Mouse (Mus musculus): ENCODE measurements at regions not wholly inside any gene's neighbourhood (a gene's known extent, or its start where the extent isn't known, plus 50 kb on each side); places are given as distances from the start of the nearest gene placed in this dataset.

DNA sequence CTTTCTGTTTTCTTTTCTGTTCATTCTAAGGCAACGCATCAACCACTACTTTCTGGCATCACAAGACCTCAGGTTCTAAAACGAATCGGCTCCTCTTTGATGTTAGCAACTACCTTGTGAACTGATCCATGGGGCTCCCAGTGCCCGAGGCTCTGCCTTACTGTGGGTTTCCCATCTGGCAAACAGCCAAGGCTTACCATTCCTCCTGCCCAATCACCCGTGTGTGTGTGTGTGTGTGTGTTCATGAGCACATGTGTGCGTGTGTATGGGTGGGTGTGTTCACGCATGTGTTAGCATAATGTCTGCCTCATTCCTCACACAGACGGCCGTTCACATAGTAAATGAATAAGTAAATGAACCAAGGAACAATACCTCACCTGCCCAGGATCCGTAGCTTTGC is 138.3 kb upstream of the Lpp start:
- no peak for DNase-seq (ENCODE audit: low spot score)

DNA sequence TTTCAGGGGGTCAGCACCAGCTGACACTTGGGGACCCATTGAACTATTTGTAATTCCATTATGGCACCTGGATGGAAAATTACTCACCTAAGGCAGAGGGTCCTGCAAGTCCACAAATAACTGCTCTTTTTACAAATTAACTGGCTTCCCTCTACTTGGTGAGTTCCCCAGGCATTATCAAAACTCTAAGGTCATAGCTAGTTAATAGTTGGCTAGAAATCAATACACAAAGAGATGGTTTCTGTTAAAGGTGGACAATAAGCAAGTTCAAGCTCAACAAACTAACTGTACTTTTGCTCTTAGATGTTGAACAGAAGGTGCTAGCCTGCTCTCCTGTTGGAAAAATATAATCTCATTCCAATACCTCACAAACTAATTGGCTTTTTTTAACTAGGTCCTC is 138.7 kb upstream of the Lpp start:
- DNase-seq (ENCODE audit: low spot score) = no peak

DNA sequence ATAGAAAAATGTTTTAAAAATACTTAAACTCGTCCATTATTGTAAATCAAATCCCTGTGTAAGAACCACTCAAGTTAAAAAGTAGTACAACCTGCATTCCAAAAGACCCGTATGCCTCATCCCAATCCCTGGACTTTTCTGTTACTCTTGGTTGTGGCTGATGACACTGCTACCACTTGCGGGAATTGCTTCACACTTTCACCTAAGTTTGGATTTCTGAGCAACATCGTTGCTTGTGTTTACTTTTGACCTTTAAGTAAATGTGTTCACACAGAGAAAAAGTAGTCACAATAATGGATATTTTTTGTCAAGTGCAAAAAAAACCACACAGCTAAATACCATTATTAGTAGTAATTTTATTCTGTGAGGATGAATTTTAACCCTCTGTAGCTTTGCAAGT is 139.2 kb upstream of the Lpp start:
- no peak for DNase-seq (ENCODE audit: low spot score)

DNA sequence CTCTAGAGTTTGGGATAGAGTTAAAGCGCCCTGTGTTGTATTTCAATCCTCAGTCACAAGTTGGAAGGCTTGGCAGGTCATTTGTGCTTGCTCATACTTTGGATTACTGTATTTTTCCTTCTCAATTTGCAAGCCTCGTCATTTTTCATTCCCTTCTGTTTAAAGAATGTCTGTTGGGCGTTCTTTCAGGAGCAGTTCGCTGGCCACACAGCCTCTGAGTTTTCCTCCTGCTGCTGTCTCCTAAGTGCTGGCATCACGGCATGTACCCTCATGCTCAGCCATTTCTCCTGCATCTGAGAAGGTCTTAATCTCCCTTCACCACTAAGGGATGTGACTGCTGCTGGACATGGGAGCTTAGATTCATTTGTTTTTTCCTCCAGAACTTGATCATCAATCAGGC is 146.0 kb upstream of the Lpp start:
- peak; percentile 45 for DNase-seq (ENCODE audit: low spot score)

DNA sequence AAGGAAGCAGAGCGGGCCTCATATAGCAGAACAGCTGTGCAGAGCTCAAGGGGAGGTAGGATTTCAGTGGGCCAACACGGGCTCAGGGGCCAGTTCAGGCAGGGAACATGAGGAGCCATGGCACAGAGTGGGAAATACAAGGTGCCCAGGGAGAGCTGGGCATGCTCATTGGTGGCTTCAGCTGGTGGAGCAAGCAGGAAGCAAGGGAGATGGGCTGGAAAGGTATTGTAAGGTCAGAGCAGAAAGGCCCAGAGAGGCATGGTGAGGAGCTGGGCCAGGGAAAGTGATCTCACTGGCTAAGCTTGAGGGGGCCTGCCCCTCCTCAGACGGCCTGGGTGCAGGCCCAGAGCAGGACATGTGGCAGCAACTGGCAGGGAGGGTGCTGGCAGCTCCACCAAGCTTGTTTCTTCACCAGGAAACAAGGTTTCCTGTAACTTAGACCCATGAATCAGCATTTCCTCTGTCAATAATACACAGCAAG is 155.2 kb upstream of the Lpp start:
- peak; percentile 90 for DNase-seq (ENCODE audit: low spot score)

DNA sequence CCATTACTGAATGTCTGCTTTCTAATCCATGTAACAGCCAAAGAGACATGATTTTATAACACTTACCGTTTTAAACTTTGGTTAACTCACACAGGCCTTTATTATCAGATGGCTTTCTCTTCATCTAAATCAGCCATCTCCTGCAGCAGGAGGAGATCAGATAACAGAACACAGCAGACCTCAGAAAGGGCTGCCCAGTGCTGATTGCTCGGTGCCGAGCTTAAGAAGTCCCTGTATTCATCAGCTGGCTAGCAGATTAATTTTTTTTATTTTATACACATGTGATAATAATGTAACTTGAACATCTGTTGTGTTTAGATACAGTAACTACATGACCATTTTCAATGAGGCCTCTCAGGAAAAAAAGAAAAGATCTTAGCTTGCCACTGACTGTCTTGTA is 155.9 kb upstream of the Lpp start:
- no peak for DNase-seq (ENCODE audit: low spot score)

DNA sequence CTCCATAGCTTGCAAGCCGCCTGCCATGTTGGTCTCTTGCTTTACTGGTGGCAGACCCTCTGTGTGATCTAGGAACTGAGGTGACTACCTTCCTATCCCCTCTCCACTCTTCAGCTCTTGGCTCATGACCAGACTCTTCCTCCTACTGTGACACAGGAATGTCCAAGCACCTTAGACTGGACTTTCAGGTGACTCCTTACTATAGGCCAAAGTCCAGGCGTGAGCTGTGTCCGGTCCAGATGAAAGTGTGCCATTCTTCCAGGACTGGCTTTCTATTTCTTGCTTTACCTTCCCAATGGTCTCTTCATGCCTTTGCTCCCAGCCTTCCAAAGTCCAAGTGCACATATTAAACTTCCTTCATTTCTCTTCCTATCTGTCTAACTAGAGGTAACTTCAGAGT is 156.3 kb upstream of the Lpp start:
- DNase-seq (ENCODE audit: low spot score) = no peak

DNA sequence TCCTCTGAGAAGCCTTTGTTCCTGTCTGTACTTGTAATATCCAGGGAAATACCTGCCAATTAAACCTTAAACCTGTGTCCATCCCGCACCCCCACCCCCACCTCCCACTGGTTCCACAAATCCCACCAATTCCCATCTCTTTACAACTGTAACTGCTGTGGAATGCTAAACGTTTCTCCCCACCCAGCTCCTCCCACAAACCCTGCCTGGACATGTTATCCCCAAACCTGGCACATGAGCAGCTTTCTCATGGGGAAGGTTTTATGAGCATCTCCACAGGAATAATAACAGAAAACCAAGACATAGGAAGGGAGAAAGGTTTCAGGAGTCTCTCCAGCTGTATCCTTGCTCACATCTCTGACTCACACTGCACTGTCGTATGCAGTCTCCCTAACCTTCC is 156.8 kb upstream of the Lpp start:
- DNase-seq (ENCODE audit: low spot score) = no peak

DNA sequence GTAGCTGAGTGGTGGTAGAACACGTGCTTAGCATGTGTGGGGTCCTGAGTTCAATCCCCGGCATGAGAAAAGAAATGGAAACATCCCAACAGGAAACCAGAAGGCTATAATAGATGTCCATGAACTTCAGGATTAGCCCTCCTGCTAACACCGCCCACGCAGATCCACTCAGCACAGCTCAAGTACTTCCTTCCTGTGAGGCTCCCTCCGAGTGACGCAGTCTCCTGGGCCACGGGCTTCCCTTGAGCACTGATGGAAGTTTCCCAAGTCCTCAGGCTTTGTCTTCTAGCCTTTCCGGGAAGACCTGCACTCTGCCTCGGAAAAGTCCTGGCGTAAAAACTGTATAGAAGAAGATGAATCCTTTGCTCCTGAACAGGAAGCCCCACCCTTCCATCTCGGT is 158.5 kb upstream of the Lpp start:
- DNase-seq (ENCODE audit: low spot score) = no peak

DNA sequence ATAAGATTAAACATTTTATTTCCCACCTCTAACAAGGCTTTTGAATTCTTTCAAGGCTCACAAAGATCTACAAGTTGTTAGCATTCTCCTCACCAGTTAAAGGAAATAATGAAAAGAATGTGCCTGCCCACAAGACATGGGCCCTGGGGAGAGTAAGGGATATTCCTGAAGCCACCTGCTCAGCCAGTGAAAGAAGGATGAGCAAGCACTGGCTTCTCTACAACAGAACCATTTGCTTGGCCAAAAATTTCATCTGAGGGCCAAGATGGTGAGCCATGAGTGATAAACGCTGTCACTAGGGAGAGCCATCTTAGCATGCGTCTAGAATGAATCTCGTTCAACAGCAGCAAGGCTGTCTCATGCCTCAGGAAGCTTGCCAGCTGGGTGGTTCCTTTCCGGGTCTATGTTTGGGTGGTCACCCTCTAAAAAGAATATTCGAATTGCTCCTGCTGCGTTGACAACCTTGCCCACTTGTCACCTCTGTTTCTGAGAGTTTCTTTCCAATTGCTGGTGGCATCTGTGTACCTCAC is 161.2 kb upstream of the Lpp start:
- no peak for DNase-seq (ENCODE audit: low spot score)

DNA sequence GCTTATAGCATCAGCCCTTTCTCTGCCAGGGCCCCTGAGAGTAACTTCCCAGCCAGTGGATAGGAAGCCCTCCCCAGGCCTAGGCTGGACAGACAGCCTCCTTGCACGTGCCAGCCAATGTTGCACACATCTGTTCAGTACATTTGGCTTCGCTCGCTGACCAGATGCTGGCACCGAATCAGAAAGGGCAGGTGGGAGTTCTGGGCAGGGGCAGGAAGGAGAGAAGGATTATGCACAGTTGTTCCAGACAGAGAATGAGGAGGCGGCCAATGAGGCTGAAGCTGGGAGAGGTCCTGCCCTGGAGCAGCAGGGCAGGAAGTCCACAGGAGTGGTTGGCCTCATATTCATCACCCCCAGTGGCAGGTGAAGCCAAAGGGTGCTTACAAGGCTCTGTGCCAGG is 161.8 kb upstream of the Lpp start:
- DNase-seq (ENCODE audit: low spot score) = no peak

DNA sequence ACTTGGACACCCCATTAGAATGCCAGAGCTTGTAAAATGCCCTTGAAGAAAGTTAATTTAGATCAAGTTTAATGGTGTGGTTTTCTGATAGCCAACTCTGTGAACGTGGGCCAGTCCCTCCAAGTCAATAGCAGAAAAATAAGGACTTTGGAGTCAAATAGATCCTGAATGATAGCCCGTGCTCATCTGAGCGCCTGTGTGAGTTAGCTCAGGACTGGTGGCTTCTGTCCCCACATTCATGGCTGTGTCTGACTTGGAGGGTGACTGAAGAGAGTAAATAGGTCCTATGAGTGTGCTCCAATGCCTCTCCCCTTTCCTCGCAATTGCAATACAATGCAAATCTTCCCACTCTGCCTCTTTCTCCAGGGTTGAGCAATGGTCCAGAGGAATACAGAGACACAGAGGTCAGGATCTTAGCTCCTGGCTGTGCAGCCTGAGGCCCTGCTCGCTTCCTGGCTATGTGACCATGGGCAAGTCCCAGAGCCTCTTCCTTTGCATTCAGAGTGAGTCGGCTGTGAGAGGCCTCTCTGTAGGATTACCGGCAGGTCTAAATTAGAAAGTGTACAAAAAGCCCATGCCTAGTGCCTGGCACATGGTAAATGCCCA is 164.2 kb upstream of the Lpp start:
- DNase-seq (ENCODE audit: low spot score) = peak; percentile 73

DNA sequence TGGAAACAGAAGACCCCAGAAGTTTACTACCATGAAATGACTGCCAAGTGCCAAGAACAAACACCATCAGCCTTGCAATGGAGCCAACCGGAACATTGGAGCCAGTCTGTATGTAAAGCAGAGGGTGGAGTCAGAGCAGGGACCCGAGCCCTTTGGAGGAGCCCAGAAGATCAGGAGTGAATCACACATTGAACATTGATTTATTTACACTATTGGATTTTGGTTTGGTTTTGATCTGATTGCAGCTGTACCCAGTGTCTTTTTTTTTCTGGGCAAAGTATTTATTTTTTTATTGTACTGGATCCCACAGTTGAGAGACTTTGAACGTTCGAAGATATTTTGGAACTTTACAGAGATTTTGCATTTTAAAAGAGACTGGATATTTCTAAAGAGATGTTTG is 167.4 kb upstream of the Lpp start:
- DNase-seq (ENCODE audit: low spot score) = no peak

DNA sequence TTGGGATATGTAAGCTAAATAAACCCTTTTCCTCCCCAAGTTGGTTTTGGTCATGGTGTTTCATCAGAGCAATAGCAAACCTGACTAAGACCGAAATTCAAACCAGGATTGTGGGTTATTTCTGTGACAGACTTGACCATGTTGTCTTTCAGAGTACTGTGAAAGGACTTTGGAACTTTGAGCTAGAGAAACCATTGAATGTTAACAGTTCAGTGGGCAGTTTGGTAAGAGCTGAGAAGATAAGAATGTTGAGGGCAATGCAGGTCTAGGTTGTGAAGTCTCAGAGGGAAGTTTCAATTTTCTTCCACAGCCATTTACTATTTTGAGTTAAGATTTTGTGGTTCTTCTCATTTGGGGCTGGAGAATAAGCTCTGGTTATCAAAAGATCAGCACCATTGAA is 168.2 kb upstream of the Lpp start:
- no peak for DNase-seq (ENCODE audit: low spot score)

DNA sequence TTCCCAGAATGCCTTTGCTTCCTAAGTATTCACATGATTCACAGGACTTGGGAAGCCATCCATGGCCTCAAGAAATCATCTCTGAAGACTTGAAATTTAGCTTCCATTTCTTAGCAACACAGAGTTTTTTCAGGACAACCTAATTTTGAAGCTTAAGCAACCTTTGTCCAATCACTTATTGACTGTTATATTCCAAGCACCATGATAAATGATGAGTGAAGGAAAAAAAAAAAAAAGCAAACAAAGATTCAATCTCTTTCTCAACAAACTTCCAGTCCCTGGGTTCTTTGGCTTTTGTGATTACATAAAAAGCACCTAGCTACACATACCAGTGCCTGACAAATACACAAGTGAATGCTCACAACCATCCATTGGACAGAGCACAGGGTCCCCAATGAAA is 169.4 kb upstream of the Lpp start:
- peak; percentile 65 for DNase-seq (ENCODE audit: low spot score)

DNA sequence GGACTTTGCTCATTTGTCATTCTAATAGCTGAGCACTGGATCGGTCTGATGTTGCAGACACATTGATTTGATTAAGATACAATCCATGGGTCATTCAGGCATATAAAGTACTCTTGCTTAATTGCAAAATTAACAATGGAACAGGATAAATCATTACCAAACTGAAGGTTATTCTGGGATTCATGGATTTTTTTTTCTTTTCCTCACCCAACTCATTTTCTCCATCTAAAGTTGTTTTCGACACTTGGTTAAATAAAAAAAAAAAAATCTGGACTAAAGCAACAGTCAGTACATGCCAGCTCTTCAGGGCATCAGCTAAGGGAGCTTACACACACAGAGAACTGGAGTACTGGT is 169.8 kb upstream of the Lpp start:
- no peak for DNase-seq (ENCODE audit: low spot score)

DNA sequence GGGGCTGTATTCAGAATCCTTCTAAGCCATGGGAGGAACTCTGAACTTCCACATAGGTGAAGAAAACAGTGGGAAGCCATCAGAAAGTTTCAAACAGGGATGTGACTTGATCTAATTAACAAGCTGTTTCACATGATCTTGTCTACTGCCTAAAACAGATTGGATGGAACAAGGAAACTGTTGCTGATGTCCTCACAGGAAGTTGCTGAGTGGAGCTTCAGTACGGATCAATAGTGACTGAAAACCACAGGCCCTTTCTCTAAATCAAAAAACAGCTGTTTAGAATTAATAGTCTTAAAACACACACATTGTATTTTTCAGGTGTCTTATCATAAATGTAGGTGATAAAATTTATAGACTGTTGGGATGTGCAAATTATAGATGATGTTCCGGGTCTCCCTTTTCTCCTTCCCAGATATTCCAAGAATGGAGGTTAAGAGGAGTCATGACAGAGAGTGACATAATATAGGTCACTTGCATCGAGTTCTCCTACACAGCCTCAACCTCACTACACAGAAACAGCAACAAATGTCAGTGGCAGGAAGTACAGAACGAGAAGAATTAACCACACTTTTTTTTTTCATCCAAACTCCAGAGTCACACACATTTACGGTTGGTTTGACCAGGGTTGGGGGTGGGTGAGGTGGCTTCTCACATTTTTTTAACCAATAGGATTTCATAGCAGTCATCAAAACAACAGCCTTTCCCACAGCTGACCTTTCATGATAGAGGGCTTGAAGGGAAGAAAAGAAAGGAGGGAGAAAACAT is 170.4 kb upstream of the Lpp start:
- peak; percentile 30 for DNase-seq (ENCODE audit: low spot score)

DNA sequence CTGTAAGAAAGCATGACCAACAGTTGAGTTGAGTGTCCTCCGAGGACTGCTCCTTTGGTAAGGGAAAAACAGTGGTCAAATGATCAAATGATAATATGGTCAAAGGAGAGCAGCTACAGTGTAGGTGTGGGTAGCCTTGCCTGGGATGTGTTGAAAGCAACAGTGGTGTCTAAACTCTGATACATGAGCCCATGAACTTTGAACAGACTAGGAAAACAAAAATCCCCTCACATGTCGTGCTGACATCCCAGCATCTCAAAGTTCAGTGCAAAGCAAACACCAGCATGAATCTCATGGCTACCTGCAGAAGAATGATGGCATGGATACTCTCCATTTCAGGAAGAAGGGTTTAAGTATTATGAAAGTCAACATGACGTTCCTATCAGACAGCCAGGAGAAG is 171.3 kb upstream of the Lpp start:
- DNase-seq (ENCODE audit: low spot score) = no peak

DNA sequence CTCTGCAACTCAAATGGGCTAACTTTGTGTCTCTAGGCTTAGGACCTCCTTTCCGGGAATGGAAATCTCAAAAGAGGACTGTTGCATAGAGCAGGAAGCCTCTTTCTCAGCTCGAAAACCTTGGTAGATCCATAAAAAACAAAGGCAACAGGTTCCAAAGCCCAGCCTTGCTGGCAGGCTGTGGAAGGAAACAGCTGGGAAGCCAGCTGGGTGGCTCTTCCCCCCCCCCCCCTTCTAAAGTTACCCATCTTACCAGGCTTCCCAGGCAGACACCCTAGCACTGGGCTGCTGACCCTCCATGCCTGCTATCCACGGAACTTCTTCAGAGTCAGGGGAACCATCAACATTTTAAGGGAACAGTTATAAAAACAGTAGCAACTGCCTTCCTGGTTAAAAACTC is 172.7 kb upstream of the Lpp start:
- DNase-seq (ENCODE audit: low spot score) = no peak

DNA sequence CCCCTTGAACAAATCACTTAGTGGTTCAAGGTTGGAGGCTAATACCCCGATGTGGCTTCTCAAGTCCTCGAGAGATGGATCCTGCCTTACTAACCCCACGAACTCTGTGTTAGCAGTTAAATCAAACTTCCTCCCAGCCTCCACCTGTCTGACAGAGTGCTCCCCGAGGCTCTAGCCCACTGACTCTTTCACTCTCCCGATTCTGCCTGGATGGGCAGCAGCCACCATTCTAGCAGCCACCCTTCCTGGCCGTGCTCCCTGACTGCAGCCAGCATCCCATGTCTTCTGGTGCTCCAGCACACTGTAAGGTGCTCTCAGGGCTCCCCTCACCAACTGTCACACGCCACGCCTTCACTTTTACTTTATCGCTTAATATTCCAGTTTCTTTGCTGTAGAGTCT is 173.6 kb upstream of the Lpp start:
- no peak for DNase-seq (ENCODE audit: low spot score)

DNA sequence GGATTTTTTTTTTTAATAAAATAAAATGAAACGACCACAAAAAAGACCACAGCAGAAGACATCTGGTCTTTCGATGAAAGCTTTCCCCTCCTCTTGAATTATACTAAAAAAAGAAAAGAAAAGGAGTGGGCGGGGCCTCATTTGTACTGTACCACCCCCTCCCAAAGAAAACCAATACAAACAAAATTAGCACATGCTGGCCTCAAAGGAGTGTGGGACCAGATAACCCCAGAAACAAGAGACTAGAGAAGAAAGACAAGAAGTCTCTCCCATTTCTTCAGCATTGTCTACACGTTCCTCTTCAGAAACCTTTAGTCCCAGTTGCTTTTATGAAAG is 174.5 kb upstream of the Lpp start:
- DNase-seq (ENCODE audit: low spot score) = no peak

DNA sequence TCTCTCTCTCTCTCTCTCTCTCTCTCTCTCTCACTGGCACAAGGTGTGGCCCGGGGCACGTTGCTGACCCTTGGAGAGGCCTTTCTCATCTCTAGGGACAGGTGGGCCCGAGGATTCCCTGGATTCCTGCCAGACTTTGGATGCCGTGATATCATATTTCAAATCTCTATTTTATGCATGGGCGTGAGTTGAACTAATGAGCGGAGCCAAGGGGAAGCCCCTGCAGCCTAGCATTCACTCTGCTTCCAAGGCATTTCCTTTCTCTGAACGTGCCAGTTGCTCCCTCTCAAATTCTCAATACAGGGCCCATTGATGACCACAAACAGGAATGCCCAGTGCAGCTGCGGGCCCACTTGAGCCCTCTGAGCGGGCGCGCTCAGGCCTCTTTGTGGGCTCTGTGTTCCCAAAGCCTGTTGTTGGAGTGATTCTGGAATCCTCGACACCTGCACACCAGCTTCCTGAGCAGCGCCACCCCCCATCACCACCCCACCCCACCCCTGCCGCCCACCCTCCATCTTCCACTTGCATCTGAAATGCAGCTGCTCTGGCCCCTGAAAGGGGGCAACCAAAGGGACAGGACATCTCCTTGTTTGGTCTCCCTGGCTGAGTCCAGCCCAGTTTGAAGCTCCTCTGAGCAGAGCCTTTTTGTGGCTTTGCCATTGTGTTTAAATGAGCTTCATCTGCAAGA is 175.0 kb upstream of the Lpp start:
- DNase-seq (ENCODE audit: low spot score) = no peak

DNA sequence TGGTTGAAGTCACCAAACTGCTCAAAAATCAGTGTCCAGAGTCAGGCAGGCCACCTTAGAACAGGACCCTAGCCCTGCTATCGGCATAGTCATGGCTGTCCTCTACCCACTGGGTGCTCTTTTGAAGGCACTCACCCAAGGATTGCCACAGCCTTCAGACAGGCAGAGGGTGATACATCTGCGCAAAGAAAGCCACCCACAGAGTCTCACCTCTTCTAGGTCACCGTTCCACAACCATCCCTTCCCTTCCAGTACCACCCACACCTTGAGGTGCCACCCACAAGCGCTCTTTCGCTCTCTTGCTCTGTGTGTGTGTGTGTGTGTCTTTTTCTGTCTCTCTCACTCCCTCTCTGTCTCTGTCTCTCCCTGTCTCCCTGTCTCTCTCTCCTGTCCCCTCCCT is 176.5 kb upstream of the Lpp start:
- no peak for DNase-seq (ENCODE audit: low spot score)

DNA sequence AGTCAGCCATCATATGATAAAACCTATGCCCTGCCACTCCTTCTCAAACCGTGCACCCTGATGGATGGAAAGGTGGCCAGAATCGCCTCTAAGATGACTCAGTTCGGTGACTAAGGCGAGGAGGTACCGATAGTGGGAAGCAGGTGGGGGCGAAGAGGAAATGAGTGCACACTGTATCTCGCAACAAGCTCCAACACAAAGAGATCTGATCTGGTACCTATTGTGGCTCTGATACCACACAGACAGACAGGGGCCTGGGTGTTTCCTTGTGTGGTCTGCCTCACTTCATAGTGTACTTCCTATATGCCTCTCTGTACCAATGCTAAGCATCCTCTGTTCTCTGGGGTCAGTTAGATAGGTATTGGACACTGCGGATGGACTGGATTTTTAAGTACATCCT is 178.0 kb upstream of the Lpp start:
- no peak for DNase-seq (ENCODE audit: low spot score)

All from adipocyte (in vitro differentiated cells).